Mouse (Mus musculus) forebrain, embryonic 14.5 days (tissue): ENCODE data around the gene Phb. TPM values are rescaled to one million over a fixed set of nuclear protein-coding genes. Genes with fewer than 3 reads are reported as not detected.

Experiments used
- ATAC-seq: fragments of 200-750 bp; cut with Nextera tagmentation; 2 replicates; pipeline ENCODE4 v1.8.0; 2017; ENCODE audit warnings: mild to moderate bottlenecking, moderate library complexity
- DNase-seq: peaks from one replicate; pipeline ENCODE4 v3.0.0-alpha.2; 2015; ENCODE audit warnings: low spot score
- H3K27ac ChIP-seq: fragments of 300-500 bp; sonication (generic); 2 replicates; pipeline ENCODE4 v1.5.1; 2014; ENCODE audit warnings: low read depth, mild to moderate bottlenecking, control low read depth, low read length, moderate library complexity
- H3K27me3 ChIP-seq: fragments of 300-500 bp; sonication (generic); replicated peaks from 2 replicates; pipeline ENCODE4 v1.6.1; 2014; ENCODE audit warnings: low read length, control low read depth, mixed read lengths; ENCODE audit not compliant: control insufficient read depth, insufficient read depth
- H3K36me3 ChIP-seq: fragments of 300-500 bp; sonication (generic); 2 replicates; pipeline ENCODE4 v1.6.1; 2014; ENCODE audit warnings: low read length, control low read depth; ENCODE audit not compliant: control insufficient read depth, insufficient read depth
- H3K4me1 ChIP-seq: fragments of 300-500 bp; sonication (generic); 2 replicates; pipeline ENCODE4 v1.6.1; 2014; ENCODE audit warnings: antibody characterized with exemption, low read length, control low read depth; ENCODE audit not compliant: control insufficient read depth, insufficient read depth
- H3K4me2 ChIP-seq: fragments of 300-500 bp; sonication (generic); 2 replicates; pipeline ENCODE4 v1.6.1; 2014; ENCODE audit warnings: mild to moderate bottlenecking, control low read depth, low read length
- H3K4me3 ChIP-seq: fragments of 300-500 bp; sonication (generic); 2 replicates; pipeline ENCODE4 v1.5.1; 2014; ENCODE audit warnings: low read depth, low read length, control low read depth
- H3K9ac ChIP-seq: fragments of 300-500 bp; sonication (generic); 2 replicates; pipeline ENCODE4 v1.6.1; 2014; ENCODE audit warnings: mild to moderate bottlenecking, low read length, control low read depth, moderate library complexity
- H3K9me3 ChIP-seq: fragments of 300-500 bp; sonication (generic); replicated peaks from 2 replicates; pipeline ENCODE4 v1.6.1; 2016; ENCODE audit warnings: low read length, control low read depth, mixed read lengths; ENCODE audit not compliant: control insufficient read depth
- WGBS: fragments of 180-500 bp; shearing (Covaris S2); extraction: QIAGEN DNeasy Blood & Tissue Kit; methylation state at CpG from one replicate; pipeline ENCODE4 v1.1.7; 2014; 5-methylcytosine and 5-hydroxymethylcytosine counted together
- polyA plus RNA-seq: library from polyadenylated mRNA; unstranded; fragments of >200 nt; fragmentation: Nextera tagmentation; extraction: Ambion mirVana; gene quantifications from 2 replicates; pipeline ENCODE4 v1.2.1, GENCODE M21; 2014

The Phb gene
- polyA plus RNA-seq, 1 experiment from 2014 or later: 215 TPM

- Histone ChIP-seq H3K27ac (no peak overlapping the region), H3K4me1 (no peaks in the 10 kb centered on the region), H3K36me3 (no peaks in the 10 kb centered on the region), H3K9me3 (no peaks in the 10 kb centered on the region), H3K4me3 (no peak overlapping the region), H3K27me3 (no peaks in the 10 kb centered on the region), H3K9ac (no peak overlapping the region), H3K4me2 (no peak overlapping the region)
- no peak for DNase-seq
- WGBS: 75% methylated on average over 7 of the region's 7 CpGs
- ATAC-seq: no peak
These were observed 22.2 kb downstream of the Phb start for GRCm38 (mm10) chr11:95688981-95689380.

GRCm38 (mm10) chr11:95689544-95689943 lies 22.8 kb downstream of the Phb start:
- ATAC-seq (no peak), DNase-seq (no peak)
- H3K36me3 ChIP-seq: no peaks in the 10 kb centered on the region
- no peak overlapping the region for H3K9ac ChIP-seq
- no peaks in the 10 kb centered on the region for H3K9me3 ChIP-seq
- no peak overlapping the region for H3K4me2 ChIP-seq
- H3K27ac ChIP-seq: no peak overlapping the region
- WGBS: 88% methylated on average over 3 of the region's 3 CpGs
- no peaks in the 10 kb centered on the region for H3K27me3 ChIP-seq
- H3K4me1 ChIP-seq: no peaks in the 10 kb centered on the region
- no peak overlapping the region for H3K4me3 ChIP-seq

- H3K4me1 ChIP-seq: no peaks in the 10 kb centered on the region
- no peak for DNase-seq
- H3K36me3 ChIP-seq: no peaks in the 10 kb centered on the region
- no peak overlapping the region for H3K4me2 ChIP-seq
- no peak overlapping the region for H3K27ac ChIP-seq
- H3K9ac ChIP-seq: no peak overlapping the region
- no peak overlapping the region for H3K4me3 ChIP-seq
- 80% methylated on average over 5 of the region's 5 CpGs for WGBS
- ATAC-seq: no peak
- H3K9me3 ChIP-seq: no peaks in the 10 kb centered on the region
- H3K27me3 ChIP-seq: no peaks in the 10 kb centered on the region
These were observed 31.8 kb downstream of the Phb start for GRCm38 (mm10) chr11:95698541-95698940.

DNA sequence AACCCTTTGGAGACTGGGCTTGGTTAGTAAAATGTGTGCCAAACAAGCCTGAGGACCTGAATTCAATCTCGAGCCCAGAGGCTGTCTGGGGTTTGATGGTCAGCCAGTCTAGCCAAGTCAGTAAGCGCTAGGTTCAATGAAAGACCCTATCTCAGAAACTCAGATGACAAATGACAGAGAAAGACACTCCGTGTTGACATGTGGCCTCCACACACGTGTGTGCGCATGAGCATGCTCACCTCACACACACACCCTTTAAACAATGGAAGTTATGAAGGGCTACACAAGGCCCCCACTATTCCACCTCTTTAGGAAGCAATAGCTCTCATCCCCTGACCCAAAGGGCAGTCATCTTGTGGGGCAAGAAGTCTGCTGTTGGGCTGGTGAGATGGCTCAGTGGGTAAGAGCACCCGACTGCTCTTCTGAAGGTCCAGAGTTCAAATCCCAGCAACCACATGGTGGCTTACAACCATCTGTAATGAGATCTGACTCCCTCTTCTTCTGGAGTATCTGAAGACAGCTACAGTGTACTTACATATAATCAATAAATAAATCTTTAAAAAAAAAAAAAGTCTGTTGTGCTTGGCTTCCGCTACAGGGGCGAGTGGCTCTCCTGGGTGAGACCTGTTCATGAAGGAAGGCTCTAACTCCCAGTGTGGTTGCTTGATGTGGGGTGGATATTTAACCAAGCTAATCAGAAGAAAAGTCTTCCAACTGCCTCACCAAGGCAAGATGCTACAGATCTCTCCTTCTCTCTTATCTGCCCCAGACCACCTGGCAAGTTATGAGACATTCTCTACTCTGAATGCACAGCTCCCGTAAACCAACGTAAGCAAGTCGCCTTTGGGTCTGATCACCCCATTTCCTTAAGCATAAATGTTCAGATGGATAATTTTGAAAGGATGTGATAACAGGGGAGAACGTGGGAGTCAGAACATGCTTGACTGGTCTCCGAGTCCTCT lies 34.3 kb downstream of the Phb start:
- H3K4me1 ChIP-seq: no peaks in the 10 kb centered on the region
- no peak for DNase-seq
- H3K4me3 ChIP-seq: no peak overlapping the region
- H3K4me2 ChIP-seq: no peak overlapping the region
- 94% methylated on average over 13 of the region's 13 CpGs for WGBS
- no peaks in the 10 kb centered on the region for H3K36me3 ChIP-seq
- H3K27ac ChIP-seq: no peak overlapping the region
- no peak overlapping the region for H3K9ac ChIP-seq
- no peaks in the 10 kb centered on the region for H3K9me3 ChIP-seq
- no peaks in the 10 kb centered on the region for H3K27me3 ChIP-seq
- no peak for ATAC-seq

- Histone ChIP-seq H3K4me3 (no peak overlapping the region), H3K27me3 (no peaks in the 10 kb centered on the region), H3K9ac (no peak overlapping the region), H3K4me2 (no peak overlapping the region), H3K27ac (no peak overlapping the region), H3K36me3 (no peaks in the 10 kb centered on the region), H3K4me1 (no peaks in the 10 kb centered on the region), H3K9me3 (no peaks in the 10 kb centered on the region)
- ATAC-seq: no peak
- WGBS: 95% methylated on average over 12 of the region's 12 CpGs
- DNase-seq: no peak
These were observed 37.5 kb downstream of the Phb start for GRCm38 (mm10) chr11:95704032-95704969.

- H3K4me1 ChIP-seq: no peaks in the 10 kb centered on the region
- no peak overlapping the region for H3K4me3 ChIP-seq
- H3K4me2 ChIP-seq: no peak overlapping the region
- no peaks in the 10 kb centered on the region for H3K9me3 ChIP-seq
- no peaks in the 10 kb centered on the region for H3K36me3 ChIP-seq
- no peak overlapping the region for H3K27ac ChIP-seq
- ATAC-seq (no peak), DNase-seq (no peak)
- H3K9ac ChIP-seq: no peak overlapping the region
- H3K27me3 ChIP-seq: no peaks in the 10 kb centered on the region
- 73% methylated on average over 4 of the region's 4 CpGs for WGBS
These were observed 38.2 kb downstream of the Phb start for GRCm38 (mm10) chr11:95704970-95705330.

DNA sequence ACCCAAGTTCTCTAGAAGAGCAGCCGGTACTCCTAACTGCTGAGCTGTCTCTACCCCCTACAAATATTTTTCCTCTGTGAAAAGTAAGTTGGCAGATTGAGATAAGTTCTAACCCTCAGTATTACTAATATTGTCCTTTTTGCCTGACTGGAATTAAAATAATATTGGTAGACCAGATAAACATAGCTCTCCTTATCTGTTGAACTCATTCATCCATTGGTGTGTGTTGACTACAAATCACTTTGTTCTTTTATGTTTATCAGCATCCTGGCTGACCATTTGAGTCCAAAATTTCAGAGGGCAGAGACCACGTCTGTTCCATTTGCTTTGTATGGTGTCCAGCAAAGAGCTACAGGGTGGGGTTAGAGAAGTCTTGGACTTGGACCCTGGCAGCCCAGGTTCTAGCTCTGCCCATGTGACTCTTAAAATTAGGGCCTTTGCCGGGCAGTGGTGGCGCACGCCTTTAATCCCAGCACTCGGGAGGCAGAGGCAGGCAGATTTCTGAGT lies 42.8 kb downstream of the Phb start:
- H3K27me3 ChIP-seq: no peaks in the 10 kb centered on the region
- WGBS: 95% methylated on average over 6 of the region's 6 CpGs
- no peak overlapping the region for H3K9ac ChIP-seq
- H3K4me2 ChIP-seq: no peak overlapping the region
- H3K4me1 ChIP-seq: peaks cover 5% of the 10 kb centered on the region
- no peak overlapping the region for H3K27ac ChIP-seq
- no peaks in the 10 kb centered on the region for H3K36me3 ChIP-seq
- no peak for ATAC-seq
- H3K4me3 ChIP-seq: no peak overlapping the region
- DNase-seq: no peak
- H3K9me3 ChIP-seq: no peaks in the 10 kb centered on the region

DNA sequence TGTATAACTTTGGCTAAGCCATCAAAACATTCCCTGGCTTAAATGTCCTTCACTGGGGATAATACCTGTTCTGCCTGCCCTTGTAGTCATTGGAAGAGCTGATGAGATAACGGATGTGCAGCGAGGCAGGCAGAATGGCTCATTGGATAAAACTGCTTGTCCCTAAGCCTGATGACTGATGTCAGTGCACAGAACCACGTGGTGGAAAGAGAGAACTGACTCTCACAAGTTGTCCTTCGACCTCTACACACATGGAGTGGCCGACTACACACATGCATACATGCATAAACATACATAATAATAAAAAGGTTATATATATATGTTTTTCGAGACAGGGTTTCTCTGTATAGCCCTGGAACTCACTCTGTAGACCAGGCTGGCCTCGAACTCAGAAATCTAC lies 43.7 kb downstream of the Phb start:
- Histone ChIP-seq H3K27me3 (no peaks in the 10 kb centered on the region), H3K9me3 (no peaks in the 10 kb centered on the region), H3K4me1 (peaks cover 13% of the 10 kb centered on the region), H3K9ac (no peak overlapping the region), H3K4me3 (no peak overlapping the region), H3K4me2 (no peak overlapping the region), H3K36me3 (no peaks in the 10 kb centered on the region), H3K27ac (no peak overlapping the region)
- ATAC-seq (no peak), DNase-seq (no peak)
- WGBS: 79% methylated on average over 7 of the region's 7 CpGs
